Mouse (Mus musculus) R1 (cell line): Measurements from ENCODE around the gene Gosr2.

Experiments used
- DNase-seq: peaks from one replicate; pipeline ENCODE4 v3.0.0-alpha.2; 2018; ENCODE audit warnings: low read depth, low spot score

Gosr2 gene

DNA sequence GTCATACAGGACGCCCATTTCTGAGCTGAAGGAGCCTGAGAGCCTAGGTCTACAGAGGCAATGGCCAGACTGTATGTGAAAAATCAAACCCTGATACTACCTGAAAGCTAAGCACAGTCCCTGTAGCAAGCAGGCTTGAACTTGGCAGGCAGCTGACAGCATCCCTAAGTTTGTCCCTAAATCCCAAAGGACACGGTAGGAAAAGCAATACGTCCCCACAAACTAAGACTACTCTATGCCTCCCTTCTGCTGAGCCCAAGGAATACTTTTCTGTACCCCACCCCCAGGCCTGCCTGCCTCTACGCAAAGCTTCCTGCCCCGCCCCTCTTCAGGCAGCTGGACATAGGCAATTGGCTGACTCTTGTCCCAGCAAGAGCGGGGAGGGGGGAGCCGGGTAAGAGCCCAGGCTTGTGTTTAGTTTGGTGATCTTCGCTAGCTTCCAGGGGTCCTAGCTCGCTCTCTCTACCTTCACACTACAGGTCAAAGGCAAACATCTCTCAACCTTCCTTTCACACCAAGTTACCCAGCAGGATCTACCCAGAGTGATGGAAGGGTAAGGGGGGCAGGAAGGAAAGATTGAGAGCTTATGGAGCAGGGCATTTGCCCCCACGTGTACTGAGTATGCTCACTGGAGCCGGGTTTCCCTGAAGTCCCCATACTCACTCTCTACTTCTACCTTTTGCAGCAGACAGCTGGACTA lies 49.6 kb downstream of the Gosr2 start:
- DNase-seq: peak; percentile 52

DNA sequence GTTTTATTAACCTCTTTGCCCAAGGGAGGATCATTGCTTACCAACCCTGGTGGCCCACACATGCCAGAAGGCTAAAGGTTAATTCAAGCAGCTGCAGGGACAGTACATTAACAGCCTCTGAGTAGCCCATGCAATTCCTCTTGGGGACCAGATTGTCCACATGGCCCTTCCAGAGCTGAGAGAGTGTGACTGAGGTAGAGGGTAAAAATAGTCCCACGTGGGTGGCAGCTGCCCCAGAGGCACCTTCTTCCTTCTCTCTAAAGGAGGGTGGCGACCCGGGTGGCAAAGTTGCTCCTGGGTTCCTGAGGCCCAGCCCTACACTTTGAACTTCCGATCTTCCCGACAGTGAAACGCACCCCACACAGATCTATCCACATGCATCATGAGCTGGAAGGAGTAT lies 51.4 kb downstream of the Gosr2 start:
- DNase-seq: no peak

DNA sequence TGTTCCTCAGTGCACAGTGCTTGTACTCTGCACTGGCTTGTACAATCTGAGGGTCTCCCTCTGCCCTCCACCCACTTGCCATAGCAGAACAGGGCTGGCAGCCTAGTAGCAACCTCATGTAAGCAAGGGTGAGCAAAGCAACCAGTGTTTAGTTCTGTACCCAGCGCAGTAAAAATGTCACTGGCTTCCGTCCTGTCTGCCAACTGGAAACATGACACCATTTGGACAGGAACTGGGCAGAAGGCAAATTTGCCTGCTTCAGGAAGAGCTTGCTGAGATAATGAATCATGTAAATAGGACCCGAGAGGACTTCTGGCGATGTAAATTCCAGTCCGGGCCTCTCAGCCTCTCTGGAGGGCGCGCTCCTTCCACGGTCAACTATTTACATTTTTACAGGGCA lies 52.0 kb downstream of the Gosr2 start:
- no peak for DNase-seq

DNA sequence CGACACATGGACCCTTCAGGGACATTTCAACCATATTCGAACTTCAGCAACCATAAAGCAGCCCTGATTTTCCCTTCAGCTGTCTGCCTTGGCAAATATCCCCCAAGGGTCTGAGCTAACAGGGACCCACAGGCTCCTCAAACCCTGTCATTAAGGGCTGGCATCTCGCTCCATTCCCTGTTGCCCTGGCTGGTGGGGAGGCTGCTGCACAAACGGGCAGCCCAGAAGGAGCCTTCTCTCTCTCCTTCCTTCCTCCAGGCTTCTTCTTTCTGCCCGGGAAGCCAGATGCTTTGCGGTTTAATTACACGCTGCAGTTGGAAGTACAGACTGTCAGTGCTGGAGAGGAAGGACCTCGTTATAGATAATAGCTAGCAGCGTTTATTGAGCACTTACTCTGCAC lies 54.5 kb downstream of the Gosr2 start:
- DNase-seq: no peak

DNA sequence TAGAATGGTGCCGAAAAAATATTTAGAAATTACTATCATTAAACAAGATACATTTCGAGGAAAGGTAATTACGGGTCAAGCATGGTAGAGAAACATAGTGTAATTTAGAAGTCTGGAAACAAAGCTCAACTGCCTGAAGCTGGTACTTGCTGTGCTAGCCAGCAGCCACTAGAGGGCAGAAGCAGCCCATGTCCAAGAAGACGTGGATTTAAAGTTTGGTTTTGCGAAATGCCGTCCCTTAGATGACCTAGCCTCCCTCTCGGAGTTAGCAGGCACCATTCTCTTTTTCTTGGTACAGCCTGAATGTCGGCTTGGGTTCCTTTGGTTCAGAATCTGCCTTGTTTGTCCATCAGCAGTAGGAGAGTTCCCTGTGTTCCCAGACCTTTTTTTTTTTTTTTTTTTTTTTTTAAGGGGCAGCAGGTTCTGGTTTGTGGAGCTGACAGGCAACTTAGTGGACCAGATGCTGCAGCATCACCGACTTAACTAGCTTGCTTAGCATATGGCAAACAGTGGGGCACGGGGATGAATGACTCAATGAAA lies 58.2 kb downstream of the Gosr2 start:
- peak; percentile 67 for DNase-seq

DNA sequence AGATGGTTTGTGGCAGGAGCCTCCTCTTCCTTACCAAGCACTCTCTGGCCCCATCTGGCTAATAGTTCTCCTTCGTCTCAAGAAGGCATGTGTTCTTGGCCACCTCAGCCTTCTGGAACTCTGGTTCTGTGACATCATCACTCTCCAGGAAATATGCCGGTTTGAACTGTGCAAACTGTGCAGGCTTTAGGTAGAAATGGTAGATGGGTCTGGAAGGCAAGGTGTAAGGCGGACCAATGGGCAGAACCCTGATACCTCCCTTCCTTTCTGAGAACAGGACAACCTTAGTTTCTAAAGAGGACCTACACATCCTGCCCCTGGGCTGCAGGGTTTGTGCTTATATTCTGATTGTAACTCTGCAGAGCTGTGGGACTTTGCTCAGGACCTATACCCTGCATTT lies 58.9 kb downstream of the Gosr2 start, which contains the start of gene Lyzl6:
Gene Lyzl6, minus strand, starts transcription at position 101 of the 400 bp plus-strand sequence.
- DNase-seq: no peak

DNA sequence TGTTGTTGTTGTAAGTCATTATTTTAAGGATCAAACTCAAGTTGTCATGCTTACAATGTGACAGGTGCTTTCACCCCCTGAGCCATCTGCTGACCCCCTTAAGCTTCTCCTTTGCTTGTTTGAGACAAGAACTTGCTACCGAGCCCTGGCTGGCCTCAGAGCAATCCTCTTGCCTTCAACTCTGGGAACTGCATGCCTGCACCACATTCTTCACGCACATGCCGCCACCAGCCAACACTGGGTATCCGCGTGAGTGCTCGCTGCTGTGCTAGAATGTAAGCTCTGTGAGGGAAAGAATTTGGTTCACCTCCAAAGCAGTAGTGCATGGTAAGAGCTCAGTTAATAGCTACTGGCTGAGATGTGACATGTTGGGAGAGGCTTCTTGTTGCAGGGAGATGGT lies 61.4 kb downstream of the Gosr2 start:
- no peak for DNase-seq

DNA sequence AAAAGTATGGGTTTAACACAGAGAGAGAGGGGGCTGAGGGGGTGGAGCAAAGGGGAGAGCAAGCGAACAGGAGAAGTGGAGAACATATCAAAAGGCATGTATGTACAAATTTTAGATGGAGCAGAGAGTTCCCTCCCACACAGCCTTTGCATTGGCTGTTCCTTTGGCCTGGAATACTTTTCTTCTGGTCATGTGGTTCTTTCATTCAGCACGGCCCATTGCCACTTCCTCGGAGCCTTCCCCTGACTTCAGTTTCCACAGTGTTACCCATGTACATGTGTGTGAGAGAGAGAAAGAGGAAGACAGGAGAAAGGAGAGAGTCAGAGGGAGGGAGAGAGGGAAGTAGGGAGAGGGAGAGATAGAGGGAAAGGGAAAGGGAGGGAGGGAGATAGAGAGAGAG lies 62.2 kb downstream of the Gosr2 start:
- no peak for DNase-seq

DNA sequence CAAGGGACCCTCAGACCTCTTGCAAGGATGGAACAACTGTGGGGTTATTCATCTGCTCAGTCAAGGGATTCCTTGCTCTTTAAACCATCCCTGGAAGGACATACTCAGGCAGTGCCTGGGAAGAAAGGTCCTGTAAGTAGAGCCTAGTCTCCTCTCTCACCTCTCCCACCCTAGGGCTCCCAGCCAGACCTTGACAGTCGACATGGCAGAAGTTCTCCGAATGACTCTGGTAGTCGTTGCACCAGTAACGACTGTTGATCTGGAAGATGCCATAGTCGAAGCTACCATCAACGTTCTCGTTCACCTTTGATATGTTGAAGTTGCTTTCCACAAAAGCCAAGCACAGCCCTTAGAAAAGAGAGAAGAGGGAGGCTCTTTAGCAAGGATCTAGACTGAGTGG lies 62.9 kb downstream of the Gosr2 start:
- DNase-seq: no peak

DNA sequence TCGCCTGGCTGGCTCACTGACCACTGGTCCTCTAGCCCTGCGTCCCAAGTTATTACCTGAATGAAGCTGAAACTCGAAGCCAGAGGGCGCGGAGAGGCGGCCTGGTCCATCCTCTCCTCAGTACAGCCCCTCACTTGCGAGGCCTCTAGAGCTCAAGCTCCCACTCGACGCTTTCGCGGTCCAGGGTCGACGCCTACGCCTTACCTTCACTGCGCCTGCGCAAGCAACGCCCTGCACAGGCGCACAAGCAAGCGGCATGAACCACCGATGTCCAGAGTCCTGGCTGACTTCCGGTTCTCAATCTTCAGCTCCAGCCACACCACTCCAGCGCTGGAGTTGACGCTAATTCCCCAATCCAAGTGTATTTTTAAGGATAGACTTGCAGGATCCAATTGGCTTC lies 70.2 kb downstream of the Gosr2 start:
- DNase-seq: peak; percentile 21
